Mouse (Mus musculus) midbrain, embryonic 16.5 days (tissue): Measurements from ENCODE around the gene Ppp2r5b. TPM values are rescaled to one million over a fixed set of nuclear protein-coding genes. Genes with fewer than 3 reads are reported as not detected.

Experiments used
- ATAC-seq: fragments of 200-750 bp; cut with Nextera tagmentation; 2 replicates; pipeline ENCODE4 v1.8.0; 2017; ENCODE audit warnings: moderate TSS enrichment
- H3K27ac ChIP-seq: fragments of 300-500 bp; sonication (generic); 2 replicates; pipeline ENCODE4 v1.5.1; 2014; ENCODE audit warnings: mild to moderate bottlenecking, low read length, mixed read lengths
- H3K27me3 ChIP-seq: fragments of 300-500 bp; sonication (generic); 2 replicates; pipeline ENCODE4 v1.6.1; 2014; ENCODE audit warnings: low read depth, low read length, mixed read lengths; ENCODE audit not compliant: control insufficient read depth, insufficient read depth
- H3K36me3 ChIP-seq: fragments of 300-500 bp; sonication (generic); 2 replicates; pipeline ENCODE4 v1.6.1; 2014; ENCODE audit warnings: mild to moderate bottlenecking, low read length, moderate library complexity, mixed read lengths; ENCODE audit not compliant: control insufficient read depth, insufficient read depth
- H3K4me1 ChIP-seq: fragments of 300-500 bp; sonication (generic); 2 replicates; pipeline ENCODE4 v1.6.1; 2014; ENCODE audit warnings: mild to moderate bottlenecking, low read length, mixed read lengths; ENCODE audit not compliant: control insufficient read depth, insufficient read depth
- H3K4me2 ChIP-seq: fragments of 300-500 bp; sonication (generic); 2 replicates; pipeline ENCODE4 v1.6.1; 2014; ENCODE audit warnings: mild to moderate bottlenecking, low read length, mixed read lengths
- H3K4me3 ChIP-seq: fragments of 300-500 bp; sonication (generic); 2 replicates; pipeline ENCODE4 v1.5.1; 2014; ENCODE audit warnings: low read depth, mild to moderate bottlenecking, low read length, moderate library complexity, mixed read lengths
- H3K9ac ChIP-seq: fragments of 300-500 bp; sonication (generic); 2 replicates; pipeline ENCODE4 v1.6.1; 2014; ENCODE audit warnings: low read depth, low read length, mixed read lengths
- H3K9me3 ChIP-seq: fragments of 300-500 bp; sonication (generic); replicated peaks from 2 replicates; pipeline ENCODE4 v1.6.1; 2014; ENCODE audit warnings: mild to moderate bottlenecking, low read length, mixed read lengths; ENCODE audit not compliant: control insufficient read depth, poor library complexity, severe bottlenecking
- WGBS: fragments of 180-500 bp; shearing (Covaris S2); extraction: QIAGEN DNeasy Blood & Tissue Kit; methylation state at CpG from one replicate; pipeline ENCODE4 v1.1.7; 2014; 5-methylcytosine and 5-hydroxymethylcytosine counted together
- polyA plus RNA-seq: library from polyadenylated mRNA; unstranded; fragments of >200 nt; fragmentation: Nextera tagmentation; extraction: Ambion mirVana; gene quantifications from 2 replicates; pipeline ENCODE4 v1.2.1, GENCODE M21; 2015

Gene Ppp2r5b
- polyA plus RNA-seq, 1 experiment from 2014 or later = 165 TPM

DNA sequence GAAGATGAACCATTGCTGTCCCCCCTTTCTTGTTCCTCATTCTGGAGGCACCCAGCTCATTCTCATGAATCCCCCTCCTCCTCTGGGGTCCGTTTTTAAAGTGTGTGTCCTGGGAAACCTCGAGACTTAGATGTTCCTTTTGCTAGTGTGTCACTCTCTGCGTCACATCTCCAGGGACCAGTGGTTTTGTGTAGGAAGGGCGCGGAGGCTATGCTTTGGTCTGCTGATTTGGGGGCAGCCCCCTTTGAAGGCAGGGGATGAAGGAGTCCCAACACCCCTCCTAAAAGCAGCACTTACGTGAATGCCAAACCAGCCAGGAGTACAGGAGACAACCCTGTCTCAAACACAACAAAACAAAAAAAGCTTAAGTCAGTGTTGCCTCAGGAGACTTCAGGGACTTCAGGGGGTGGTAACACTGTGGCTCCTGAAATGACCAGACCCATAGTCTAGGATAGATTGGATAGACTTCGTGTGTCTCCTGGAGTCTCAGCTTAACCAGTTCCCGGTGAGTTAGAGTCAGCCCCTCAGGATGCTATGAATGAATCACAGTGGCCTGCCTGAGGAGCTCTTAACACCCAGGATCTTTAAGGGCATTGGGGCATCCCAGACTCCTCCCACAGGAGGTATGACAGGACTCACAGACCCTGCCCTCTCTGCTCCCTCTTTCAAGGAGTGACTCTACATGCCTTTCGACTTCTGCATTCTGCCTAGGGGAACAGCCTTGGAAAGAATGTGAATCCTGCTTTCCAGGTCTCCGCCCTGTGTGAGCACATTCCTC is 42.2 kb upstream of the Ppp2r5b start:
- Histone ChIP-seq H3K4me2 (peak overlapping the region; percentile 98), H3K4me1 (peaks cover 30% of the 10 kb centered on the region), H3K27me3 (no peaks in the 10 kb centered on the region), H3K36me3 (peaks cover 16% of the 10 kb centered on the region), H3K27ac (no peak overlapping the region), H3K9me3 (no peaks in the 10 kb centered on the region), H3K9ac (peak overlapping the region; percentile 82), H3K4me3 (peak overlapping the region; percentile 77)
- 5% methylated on average over 10 of the region's 10 CpGs for WGBS
- no peak for ATAC-seq

DNA sequence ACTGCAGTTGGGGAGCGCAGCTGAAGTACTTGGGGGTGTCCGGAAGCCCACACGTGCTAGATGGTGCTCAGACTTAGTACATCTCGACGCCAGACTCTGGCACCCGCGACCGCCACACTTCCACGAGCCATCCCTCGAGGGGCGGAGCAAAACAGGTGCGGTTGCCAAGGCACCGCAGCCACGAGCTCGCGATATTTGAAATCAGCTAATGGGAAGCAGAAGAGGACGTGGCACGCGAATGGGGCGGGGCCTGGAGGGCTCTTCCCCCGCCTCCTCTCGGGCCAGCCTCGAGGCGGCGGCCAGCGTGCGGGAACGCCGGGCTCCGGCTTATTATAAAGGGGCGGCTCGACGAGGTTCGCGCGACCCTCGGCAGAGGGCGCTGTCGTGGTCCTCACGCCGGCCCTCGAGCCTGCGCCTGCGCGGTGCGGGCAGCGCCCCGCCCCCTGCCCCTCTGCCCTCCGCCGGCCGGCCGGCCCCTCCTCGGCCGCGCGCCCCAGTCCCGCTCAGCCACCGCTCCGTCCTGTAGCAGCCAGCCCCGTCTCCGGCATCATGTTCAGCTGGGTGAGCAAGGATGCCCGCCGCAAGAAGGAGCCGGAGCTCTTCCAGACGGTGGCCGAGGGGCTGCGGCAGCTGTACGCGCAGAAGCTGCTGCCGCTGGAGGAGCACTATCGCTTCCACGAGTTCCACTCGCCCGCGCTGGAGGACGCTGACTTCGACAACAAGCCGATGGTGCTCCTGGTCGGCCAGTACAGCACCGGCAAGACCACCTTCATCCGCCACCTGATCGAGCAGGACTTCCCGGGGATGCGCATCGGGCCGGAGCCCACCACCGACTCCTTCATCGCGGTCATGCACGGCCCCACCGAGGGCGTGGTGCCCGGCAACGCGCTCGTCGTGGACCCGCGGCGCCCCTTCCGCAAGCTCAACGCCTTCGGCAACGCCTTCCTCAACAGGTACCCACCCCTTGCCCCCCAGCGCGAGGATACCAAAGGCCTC is 41.1 kb upstream of the Ppp2r5b start, which contains the start of gene Ehd1:
Gene Ehd1, plus strand, starts transcription at position 300 of the 996 bp plus-strand sequence.
- peak; percentile 95 for ATAC-seq
- H3K4me1 ChIP-seq = peaks cover 30% of the 10 kb centered on the region
- peak within 1 kb of the TSS; percentile 98 for H3K4me2 ChIP-seq
- no peaks in the 10 kb centered on the region for H3K9me3 ChIP-seq
- peak within 1 kb of the TSS; percentile 77 for H3K4me3 ChIP-seq
- H3K27me3 ChIP-seq = no peaks in the 10 kb centered on the region
- under 1% methylated on average over 99 of the region's 106 CpGs for WGBS
- H3K9ac ChIP-seq = peak within 1 kb of the TSS; percentile 82
- peaks cover 5% of the 10 kb centered on the region for H3K36me3 ChIP-seq
- H3K27ac ChIP-seq = peak within 1 kb of the TSS; percentile 78

DNA sequence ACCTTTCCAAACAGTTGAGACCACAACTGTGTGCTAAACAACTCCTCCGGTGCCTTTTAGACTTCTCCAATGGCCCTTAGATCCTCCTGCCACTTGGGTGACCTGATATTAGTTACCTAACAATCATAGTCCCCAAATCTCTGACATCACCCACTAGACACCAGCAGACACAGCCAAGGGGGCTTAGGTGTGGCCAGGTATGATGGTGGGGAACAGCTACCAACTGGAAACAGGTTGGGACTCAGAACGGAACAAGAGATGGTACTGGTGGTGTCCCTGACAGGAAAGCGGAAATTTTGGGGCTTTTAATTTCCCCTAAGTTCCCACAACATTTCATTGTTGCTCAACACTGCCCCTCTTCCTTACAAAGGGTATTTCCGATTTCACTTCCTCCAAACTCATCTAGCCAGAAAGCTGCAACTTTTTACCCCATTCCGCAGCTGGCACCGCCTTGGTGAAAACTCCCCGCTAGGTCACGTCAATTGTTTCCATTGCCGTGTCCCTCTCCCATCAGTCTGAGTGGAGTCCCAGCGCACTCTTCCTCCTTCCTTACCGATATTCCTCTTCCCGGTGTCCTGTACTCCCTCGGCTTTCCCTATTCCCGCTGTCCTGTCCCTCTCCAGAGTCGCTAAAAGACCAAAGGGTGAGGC is 40.2 kb upstream of the Ppp2r5b start:
- peak overlapping the region; percentile 78 for H3K27ac ChIP-seq

DNA sequence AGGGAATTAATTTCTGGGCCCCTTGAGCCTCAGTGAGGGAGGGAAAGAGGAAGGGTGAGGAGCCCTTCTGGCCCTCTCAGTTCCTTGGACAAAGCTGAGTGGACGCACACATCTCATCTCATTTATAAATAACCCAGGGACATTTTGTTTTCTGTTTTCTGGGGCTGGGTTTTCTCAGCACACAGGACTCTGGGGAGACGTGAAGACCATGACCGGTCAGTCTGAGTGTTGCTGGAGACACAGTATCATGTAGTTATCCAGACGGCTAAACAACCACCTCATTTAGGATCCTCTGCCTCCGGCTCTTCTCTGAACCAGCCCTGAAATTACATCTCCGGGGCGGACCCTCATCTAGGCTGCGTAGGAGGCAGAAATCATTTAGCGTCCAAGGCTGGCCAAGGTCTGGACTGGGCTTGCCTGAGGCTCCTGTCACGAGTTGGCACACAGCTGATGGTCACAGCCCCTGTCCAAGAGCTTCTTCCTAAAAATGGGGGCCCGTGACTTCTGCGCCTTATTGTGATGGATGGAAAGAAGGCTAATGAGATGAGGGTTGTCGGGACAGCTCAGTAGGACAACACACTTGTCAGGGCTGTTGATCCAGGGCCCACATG is 38.4 kb upstream of the Ppp2r5b start:
- Histone ChIP-seq H3K9ac (no peak overlapping the region), H3K4me2 (no peak overlapping the region), H3K27me3 (no peaks in the 10 kb centered on the region), H3K9me3 (no peaks in the 10 kb centered on the region), H3K27ac (no peak overlapping the region), H3K4me1 (peaks cover 20% of the 10 kb centered on the region), H3K36me3 (no peaks in the 10 kb centered on the region), H3K4me3 (no peak overlapping the region)
- no peak for ATAC-seq
- 92% methylated on average over 13 of the region's 13 CpGs for WGBS

More for the DNA sequence above, 40.2 kb upstream of the Ppp2r5b start:
- no peak; the same call in 1 of the 2 replicates for ATAC-seq
- H3K4me3 ChIP-seq = peak overlapping the region; percentile 77
- H3K4me2 ChIP-seq = peak overlapping the region; percentile 98
- no peaks in the 10 kb centered on the region for H3K9me3 ChIP-seq
- H3K9ac ChIP-seq = peak overlapping the region; percentile 69
- no peaks in the 10 kb centered on the region; the same call in 1 of the 2 replicates for H3K36me3 ChIP-seq
- no peaks in the 10 kb centered on the region for H3K27me3 ChIP-seq
- H3K4me1 ChIP-seq = peaks cover 30% of the 10 kb centered on the region
- 8% methylated on average over 15 of the region's 15 CpGs for WGBS

DNA sequence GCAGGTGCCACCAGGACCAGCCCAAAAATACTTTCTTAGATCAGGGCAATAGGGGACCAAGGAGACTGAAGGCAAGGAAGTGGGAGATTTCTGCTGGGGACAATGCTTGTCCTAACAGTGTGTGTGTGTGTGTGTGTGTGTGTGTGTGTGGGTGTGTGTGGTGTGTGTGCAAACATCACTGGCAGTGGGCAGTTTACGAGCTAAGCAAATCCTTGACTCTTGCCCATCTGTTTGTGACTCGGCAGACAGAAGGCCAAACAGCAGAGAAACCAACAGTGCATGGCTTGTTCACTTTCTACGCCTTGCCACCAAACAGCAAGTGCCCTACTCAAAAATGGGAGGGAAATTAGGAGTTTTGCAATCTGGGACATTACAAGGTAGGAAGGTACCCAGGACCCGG is 37.9 kb upstream of the Ppp2r5b start:
- ATAC-seq = no peak
- Histone ChIP-seq H3K36me3 (no peaks in the 10 kb centered on the region), H3K4me2 (no peak overlapping the region), H3K9ac (no peak overlapping the region), H3K9me3 (no peaks in the 10 kb centered on the region), H3K4me1 (peaks cover 14% of the 10 kb centered on the region), H3K27ac (no peak overlapping the region), H3K27me3 (no peaks in the 10 kb centered on the region), H3K4me3 (no peak overlapping the region)
- WGBS = 85% methylated on average over 4 of the region's 4 CpGs

DNA sequence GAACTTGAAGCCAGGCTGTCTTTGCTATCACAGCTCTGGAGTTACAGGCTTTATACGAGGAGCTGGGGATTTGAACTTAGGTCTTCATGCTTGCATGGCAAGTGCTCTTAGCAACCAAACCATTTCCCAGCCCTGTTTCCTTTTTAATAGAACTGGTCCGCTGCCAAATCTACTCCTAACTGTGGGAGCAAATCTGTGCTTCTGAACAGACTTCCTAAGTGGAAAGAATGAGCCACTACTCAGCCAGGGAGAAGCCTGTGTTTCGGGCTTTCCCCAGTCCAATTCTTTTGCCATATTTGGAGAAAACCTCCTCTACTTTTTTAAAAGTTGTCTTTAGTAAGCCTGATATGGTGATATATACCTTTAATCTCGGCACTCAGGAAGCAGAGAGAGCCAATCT is 37.1 kb upstream of the Ppp2r5b start:
- no peak for ATAC-seq
- no peaks in the 10 kb centered on the region for H3K9me3 ChIP-seq
- WGBS = 84% methylated on average over 4 of the region's 4 CpGs
- peaks cover 6% of the 10 kb centered on the region for H3K4me1 ChIP-seq
- no peak overlapping the region for H3K4me3 ChIP-seq
- H3K9ac ChIP-seq = no peak overlapping the region
- H3K36me3 ChIP-seq = no peaks in the 10 kb centered on the region
- H3K27ac ChIP-seq = no peak overlapping the region
- no peaks in the 10 kb centered on the region for H3K27me3 ChIP-seq
- no peak overlapping the region for H3K4me2 ChIP-seq

DNA sequence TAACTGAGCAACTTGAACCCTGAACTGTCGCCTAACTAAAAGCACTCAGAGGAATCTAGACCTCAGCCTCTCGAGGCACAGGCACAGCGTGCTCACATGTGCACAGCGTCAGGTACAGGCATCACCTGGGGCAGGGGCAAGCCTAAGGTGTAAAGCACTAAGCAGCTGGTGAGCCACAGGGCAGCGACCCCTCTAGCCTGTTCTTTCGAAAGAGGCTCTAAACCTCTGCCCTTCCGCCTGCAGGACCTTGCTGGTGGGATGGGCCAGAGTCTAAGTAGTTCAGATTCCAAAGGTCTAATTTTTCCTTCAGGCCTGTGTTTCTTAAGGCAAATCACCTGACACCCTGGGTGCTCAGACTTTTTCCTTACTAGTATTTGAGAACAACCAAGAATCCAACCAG is 36.4 kb upstream of the Ppp2r5b start:
- 68% methylated on average over 7 of the region's 7 CpGs for WGBS
- H3K36me3 ChIP-seq = no peaks in the 10 kb centered on the region
- no peak overlapping the region for H3K27ac ChIP-seq
- H3K9ac ChIP-seq = no peak overlapping the region
- no peaks in the 10 kb centered on the region for H3K27me3 ChIP-seq
- H3K9me3 ChIP-seq = no peaks in the 10 kb centered on the region
- no peak overlapping the region for H3K4me3 ChIP-seq
- H3K4me2 ChIP-seq = no peak overlapping the region
- H3K4me1 ChIP-seq = peaks cover 6% of the 10 kb centered on the region
- ATAC-seq = no peak

DNA sequence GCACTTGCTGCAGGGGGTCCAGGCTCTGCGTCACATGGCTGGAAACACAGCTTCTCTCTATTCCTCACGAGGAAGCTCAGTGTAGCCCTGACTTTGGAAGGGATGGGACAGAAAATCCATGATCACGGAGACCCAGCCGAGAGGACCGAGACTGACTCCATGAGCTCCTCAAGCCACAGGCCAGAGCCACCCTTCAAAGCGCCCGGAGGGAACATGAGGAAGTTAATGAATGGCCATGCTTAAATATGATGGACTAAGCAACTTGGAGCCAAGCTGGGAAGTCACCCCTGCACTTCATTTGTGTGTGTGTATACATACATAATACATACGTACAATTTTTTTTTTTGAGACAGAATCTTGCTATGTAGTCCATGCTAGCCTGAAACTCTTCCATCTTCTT is 35.5 kb upstream of the Ppp2r5b start:
- no peak for ATAC-seq
- Histone ChIP-seq H3K36me3 (no peaks in the 10 kb centered on the region), H3K4me3 (no peak overlapping the region), H3K27ac (no peak overlapping the region), H3K4me1 (peaks cover 6% of the 10 kb centered on the region), H3K27me3 (no peaks in the 10 kb centered on the region), H3K4me2 (no peak overlapping the region), H3K9me3 (no peaks in the 10 kb centered on the region), H3K9ac (no peak overlapping the region)
- WGBS = 32% methylated on average over 8 of the region's 8 CpGs
